Mouse (Mus musculus): ENCODE data around the gene Fes.

Gene Fes

GRCm38 (mm10) chr7:80341793-80342192 is 46.0 kb downstream of the Fes start:
- no peak for DNase-seq

GRCm38 (mm10) chr7:80340793-80341192 is 47.0 kb downstream of the Fes start, which contains the start of gene Unc45a:
Unc45a (minus strand) TSS chr7:80341005.
- DNase-seq, result peak; percentile 76

- peak; percentile 98 for DNase-seq
Observed at GRCm38 (mm10) chr7:80339793-80340628, 47.7 kb downstream of the Fes start.

- DNase-seq, result no peak
Observed at GRCm38 (mm10) chr7:80339371-80339770, 48.4 kb downstream of the Fes start.

GRCm38 (mm10) chr7:80336932-80337331 is 50.8 kb downstream of the Fes start:
- no peak for DNase-seq

- no peak for DNase-seq
Observed at GRCm38 (mm10) chr7:80334848-80335247, 52.9 kb downstream of the Fes start.

- DNase-seq, result no peak
Observed at GRCm38 (mm10) chr7:80331433-80331832, 56.3 kb downstream of the Fes start.

GRCm38 (mm10) chr7:80330278-80330677 is 57.5 kb downstream of the Fes start:
- no peak for DNase-seq

Measured in right cerebral cortex, adult 18-20 months (tissue).